Mouse (Mus musculus) heart, embryonic 11.5 days (tissue): ENCODE results near the gene Gpatch2. TPM values are rescaled to one million over a fixed set of nuclear protein-coding genes. Genes with fewer than 3 reads are reported as not detected.
A peak's percentile ranks its signal among the peaks of the same experiment; 100 is the strongest.

Source experiments
- ATAC-seq: fragments of 200-750 bp; cut with Nextera tagmentation; replicated peaks from 2 replicates; pipeline ENCODE4 v1.8.0; 2017; ENCODE audit warnings: moderate library complexity; ENCODE audit not compliant: insufficient number of reproducible peaks, low FRiP score, low TSS enrichment
- H3K27ac ChIP-seq: fragments of 300-500 bp; sonication (generic); 2 replicates; pipeline ENCODE4 v1.5.1; 2014; ENCODE audit warnings: mild to moderate bottlenecking, low read depth, low read length
- H3K27me3 ChIP-seq: fragments of 300-500 bp; sonication (generic); 2 replicates; pipeline ENCODE4 v1.6.1; 2014; ENCODE audit warnings: mild to moderate bottlenecking, low read length, mixed read lengths; ENCODE audit not compliant: control insufficient read depth, insufficient read depth
- H3K36me3 ChIP-seq: fragments of 300-500 bp; sonication (generic); 2 replicates; pipeline ENCODE4 v1.6.1; 2014; ENCODE audit warnings: mild to moderate bottlenecking, low read length, moderate library complexity, mixed read lengths; ENCODE audit not compliant: control insufficient read depth, insufficient read depth
- H3K4me1 ChIP-seq: fragments of 300-500 bp; sonication (generic); 2 replicates; pipeline ENCODE4 v1.6.1; 2014; ENCODE audit warnings: low read length; ENCODE audit not compliant: control insufficient read depth, insufficient read depth
- H3K4me2 ChIP-seq: fragments of 300-500 bp; sonication (generic); 2 replicates; pipeline ENCODE4 v1.6.1; 2014; ENCODE audit warnings: mild to moderate bottlenecking, moderate library complexity
- H3K4me3 ChIP-seq: fragments of 300-500 bp; sonication (generic); 2 replicates; pipeline ENCODE4 v1.5.1; 2014; ENCODE audit warnings: low read depth, low read length
- H3K9ac ChIP-seq: fragments of 300-500 bp; sonication (generic); 2 replicates; pipeline ENCODE4 v1.6.1; 2014; ENCODE audit warnings: mild to moderate bottlenecking, low read depth, low read length, moderate library complexity
- H3K9me3 ChIP-seq: fragments of 300-500 bp; sonication (generic); replicated peaks from 2 replicates; pipeline ENCODE4 v1.6.1; 2016; ENCODE audit warnings: low read length; ENCODE audit not compliant: control insufficient read depth
- WGBS: fragments of 180-500 bp; shearing (Covaris S2); extraction: QIAGEN DNeasy Blood & Tissue Kit; methylation state at CpG from one replicate; pipeline ENCODE4 v1.1.7; 2014; ENCODE audit not compliant: insufficient replicate concordance; 5-methylcytosine and 5-hydroxymethylcytosine counted together
- polyA plus RNA-seq: library from polyadenylated mRNA; unstranded; fragments of >200 nt; fragmentation: Nextera tagmentation; extraction: Ambion mirVana; gene quantifications from 2 replicates; pipeline ENCODE4 v1.2.1, GENCODE M21; 2014

The Gpatch2 gene
- polyA plus RNA-seq, 1 experiment from 2014 or later = 17.0 TPM

- Histone ChIP-seq H3K4me2 (no peak overlapping the region), H3K36me3 (peaks cover under 1% of the 10 kb centered on the region; the same call in 1 of the 2 replicates), H3K27me3 (no peaks in the 10 kb centered on the region), H3K9ac (no peak overlapping the region), H3K27ac (no peak overlapping the region), H3K4me3 (no peak overlapping the region), H3K9me3 (no peaks in the 10 kb centered on the region), H3K4me1 (peaks cover 6% of the 10 kb centered on the region; the same call in 1 of the 2 replicates)
- 60% methylated on average over 10 of the region's 10 CpGs for WGBS
- no peak for ATAC-seq
Observed at GRCm38 (mm10) chr1:187270318-187271247, 55.3 kb downstream of the Gpatch2 start.

DNA sequence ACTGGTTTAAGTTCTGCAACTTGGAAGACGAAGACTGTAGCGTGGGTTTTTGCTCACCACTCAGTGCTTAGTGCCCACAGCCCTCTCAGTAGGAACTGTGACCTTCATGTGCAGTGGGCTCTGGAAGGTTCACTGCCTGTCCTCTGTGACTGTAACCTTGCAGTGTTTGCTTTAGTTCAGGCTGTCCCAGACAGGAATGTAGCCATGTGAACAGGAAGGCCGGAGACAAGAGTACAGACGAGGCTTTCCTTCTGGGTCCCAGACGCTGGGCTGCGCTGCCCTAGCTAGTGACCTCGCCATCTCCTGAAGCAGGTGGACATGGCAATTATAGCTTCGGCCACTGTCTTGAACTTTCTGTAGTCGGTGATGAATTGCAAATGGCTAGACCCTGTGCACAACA, 62.0 kb downstream of the Gpatch2 start:
- no peak overlapping the region for H3K4me3 ChIP-seq
- H3K9me3 ChIP-seq = no peaks in the 10 kb centered on the region
- H3K36me3 ChIP-seq = no peaks in the 10 kb centered on the region
- ATAC-seq = no peak
- no peak overlapping the region for H3K9ac ChIP-seq
- H3K27me3 ChIP-seq = no peaks in the 10 kb centered on the region
- no peak overlapping the region for H3K4me2 ChIP-seq
- H3K4me1 ChIP-seq = peaks cover 4% of the 10 kb centered on the region; the same call in 1 of the 2 replicates
- WGBS = 61% methylated on average over 9 of the region's 9 CpGs
- H3K27ac ChIP-seq = no peak overlapping the region

DNA sequence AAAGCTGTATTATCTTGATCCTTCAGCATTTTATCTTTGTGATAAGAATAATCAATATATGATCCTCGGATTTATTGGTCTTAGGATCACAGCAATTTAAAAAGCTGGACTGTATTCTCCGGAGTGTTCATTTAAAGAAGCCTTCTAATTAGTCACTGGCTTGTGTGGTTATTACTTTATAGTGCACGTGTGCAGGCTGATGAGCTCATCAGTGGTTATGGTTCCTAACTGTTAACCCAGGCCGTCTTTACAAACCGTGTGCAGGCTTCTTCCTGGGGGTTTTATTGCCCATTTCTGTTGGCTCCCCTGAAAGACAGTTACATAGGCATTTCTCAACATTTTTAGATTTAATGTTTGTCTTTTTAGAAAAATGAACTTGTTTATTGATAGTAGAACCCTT, 63.2 kb downstream of the Gpatch2 start:
- H3K9ac ChIP-seq = no peak overlapping the region

DNA sequence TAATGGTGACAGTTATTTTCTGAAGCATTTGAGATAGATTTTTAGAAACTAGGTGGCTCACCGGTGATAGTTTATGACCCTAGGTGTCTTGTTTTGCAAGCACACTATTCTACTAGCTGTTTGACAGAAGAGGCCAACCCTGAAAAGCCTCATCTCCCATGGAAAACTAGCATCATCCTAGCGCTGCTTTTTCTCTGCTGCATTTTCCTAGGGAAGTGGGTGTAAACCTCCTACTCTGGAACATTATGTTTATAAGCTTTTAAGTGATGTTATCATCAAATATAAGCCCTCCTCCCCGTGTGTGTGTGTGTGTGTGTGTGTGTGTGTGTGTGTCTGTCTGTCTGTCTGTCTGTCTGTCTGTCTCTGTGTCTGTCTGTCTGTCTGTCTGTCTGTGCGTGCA, 64.5 kb downstream of the Gpatch2 start:
- no peaks in the 10 kb centered on the region for H3K27me3 ChIP-seq
- no peak overlapping the region for H3K4me2 ChIP-seq
- 79% methylated on average over 4 of the region's 4 CpGs for WGBS
- peaks cover 14% of the 10 kb centered on the region for H3K4me1 ChIP-seq
- no peaks in the 10 kb centered on the region for H3K36me3 ChIP-seq
- H3K9ac ChIP-seq = no peak overlapping the region
- H3K27ac ChIP-seq = no peak overlapping the region
- H3K9me3 ChIP-seq = no peaks in the 10 kb centered on the region
- no peak overlapping the region for H3K4me3 ChIP-seq
- no peak for ATAC-seq

More for the DNA sequence above, 63.2 kb downstream of the Gpatch2 start:
- H3K27me3 ChIP-seq = no peaks in the 10 kb centered on the region
- H3K9me3 ChIP-seq = no peaks in the 10 kb centered on the region
- H3K27ac ChIP-seq = no peak overlapping the region
- no peak for ATAC-seq
- peaks cover 14% of the 10 kb centered on the region for H3K4me1 ChIP-seq
- H3K4me3 ChIP-seq = no peak overlapping the region
- no peak overlapping the region for H3K4me2 ChIP-seq
- no peaks in the 10 kb centered on the region for H3K36me3 ChIP-seq
- WGBS = 77% methylated on average over 5 of the region's 5 CpGs

DNA sequence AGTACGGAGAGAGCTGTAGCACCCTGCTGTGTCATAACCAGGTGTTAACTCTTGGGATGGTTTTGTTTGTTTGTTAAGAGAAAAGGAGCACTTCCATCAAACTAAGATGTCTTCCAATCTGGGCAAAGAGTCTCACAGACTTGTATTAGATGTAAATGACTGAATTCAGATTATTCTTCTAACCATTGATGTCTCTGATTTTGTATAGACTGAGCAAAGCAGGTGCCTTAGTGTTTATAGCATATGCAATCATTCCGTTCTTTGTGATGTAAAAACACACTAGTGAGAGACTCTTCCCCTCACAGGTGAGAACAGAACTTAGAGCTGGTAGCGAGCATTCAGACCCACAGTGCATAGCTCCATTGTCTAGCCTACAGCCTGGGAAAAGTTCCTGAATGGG, 67.0 kb downstream of the Gpatch2 start:
- H3K9ac ChIP-seq = no peak overlapping the region
- 65% methylated on average over 3 of the region's 3 CpGs for WGBS
- peaks cover 12% of the 10 kb centered on the region for H3K4me1 ChIP-seq
- no peak for ATAC-seq
- H3K4me3 ChIP-seq = no peak overlapping the region
- no peak overlapping the region for H3K4me2 ChIP-seq
- no peaks in the 10 kb centered on the region for H3K9me3 ChIP-seq
- H3K36me3 ChIP-seq = no peaks in the 10 kb centered on the region
- H3K27ac ChIP-seq = no peak overlapping the region
- H3K27me3 ChIP-seq = no peaks in the 10 kb centered on the region

GRCm38 (mm10) chr1:187282804-187283203, 67.5 kb downstream of the Gpatch2 start:
- Histone ChIP-seq H3K27ac (no peak overlapping the region), H3K9me3 (no peaks in the 10 kb centered on the region), H3K9ac (no peak overlapping the region), H3K4me3 (no peak overlapping the region), H3K27me3 (no peaks in the 10 kb centered on the region), H3K4me1 (peaks cover 12% of the 10 kb centered on the region), H3K36me3 (no peaks in the 10 kb centered on the region), H3K4me2 (peak overlapping the region; percentile 24; the same call in 1 of the 2 replicates)
- 49% methylated on average over 6 of the region's 6 CpGs for WGBS
- no peak for ATAC-seq

- no peak overlapping the region for H3K27ac ChIP-seq
- no peak overlapping the region for H3K4me2 ChIP-seq
- H3K36me3 ChIP-seq = no peaks in the 10 kb centered on the region
- no peak overlapping the region for H3K9ac ChIP-seq
- no peaks in the 10 kb centered on the region for H3K9me3 ChIP-seq
- no peaks in the 10 kb centered on the region for H3K27me3 ChIP-seq
- no peak for ATAC-seq
- 62% methylated on average over 8 of the region's 8 CpGs for WGBS
- no peak overlapping the region for H3K4me3 ChIP-seq
- peaks cover 12% of the 10 kb centered on the region for H3K4me1 ChIP-seq
Observed at GRCm38 (mm10) chr1:187285735-187286134, 70.4 kb downstream of the Gpatch2 start.

- Histone ChIP-seq H3K9ac (no peak overlapping the region), H3K9me3 (no peaks in the 10 kb centered on the region), H3K36me3 (no peaks in the 10 kb centered on the region), H3K4me1 (peaks cover 12% of the 10 kb centered on the region), H3K4me2 (no peak overlapping the region), H3K27me3 (no peaks in the 10 kb centered on the region), H3K27ac (no peak overlapping the region), H3K4me3 (no peak overlapping the region)
- WGBS = 86% methylated on average over 4 of the region's 4 CpGs
- no peak for ATAC-seq
Observed at GRCm38 (mm10) chr1:187286411-187286810, 71.1 kb downstream of the Gpatch2 start.

DNA sequence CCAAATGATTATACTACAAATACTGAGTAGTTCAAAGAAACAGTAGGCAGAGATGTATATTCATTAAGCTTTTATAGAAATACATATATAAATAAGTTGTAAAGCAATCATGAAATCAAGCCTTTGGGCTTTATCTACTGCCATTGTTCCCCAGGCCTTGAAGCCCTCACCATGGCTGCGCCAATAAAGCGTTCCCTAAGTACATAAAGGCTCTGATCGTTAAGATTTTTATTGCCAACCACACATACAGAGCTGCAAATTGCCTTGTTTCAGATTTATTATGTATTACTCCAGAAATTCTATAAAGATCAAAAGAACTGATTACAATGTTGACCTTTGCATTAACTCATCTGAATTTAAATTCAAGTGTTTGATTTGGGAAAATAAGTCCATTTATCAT, 71.6 kb downstream of the Gpatch2 start:
- ATAC-seq = no peak
- Histone ChIP-seq H3K4me2 (no peak overlapping the region), H3K9me3 (no peaks in the 10 kb centered on the region), H3K27ac (no peak overlapping the region), H3K4me1 (peaks cover 12% of the 10 kb centered on the region), H3K4me3 (no peak overlapping the region), H3K9ac (no peak overlapping the region), H3K36me3 (no peaks in the 10 kb centered on the region), H3K27me3 (no peaks in the 10 kb centered on the region)
- WGBS = 88% methylated on average over 3 of the region's 3 CpGs
